Mouse (Mus musculus): ENCODE measurements around the gene Ggt6. TPM values are rescaled to one million over a fixed set of nuclear protein-coding genes. Genes with fewer than 3 reads are reported as not detected.

Ggt6 gene
- not detected for polyA plus RNA-seq (2017; shearing (Covaris generic))

DNA sequence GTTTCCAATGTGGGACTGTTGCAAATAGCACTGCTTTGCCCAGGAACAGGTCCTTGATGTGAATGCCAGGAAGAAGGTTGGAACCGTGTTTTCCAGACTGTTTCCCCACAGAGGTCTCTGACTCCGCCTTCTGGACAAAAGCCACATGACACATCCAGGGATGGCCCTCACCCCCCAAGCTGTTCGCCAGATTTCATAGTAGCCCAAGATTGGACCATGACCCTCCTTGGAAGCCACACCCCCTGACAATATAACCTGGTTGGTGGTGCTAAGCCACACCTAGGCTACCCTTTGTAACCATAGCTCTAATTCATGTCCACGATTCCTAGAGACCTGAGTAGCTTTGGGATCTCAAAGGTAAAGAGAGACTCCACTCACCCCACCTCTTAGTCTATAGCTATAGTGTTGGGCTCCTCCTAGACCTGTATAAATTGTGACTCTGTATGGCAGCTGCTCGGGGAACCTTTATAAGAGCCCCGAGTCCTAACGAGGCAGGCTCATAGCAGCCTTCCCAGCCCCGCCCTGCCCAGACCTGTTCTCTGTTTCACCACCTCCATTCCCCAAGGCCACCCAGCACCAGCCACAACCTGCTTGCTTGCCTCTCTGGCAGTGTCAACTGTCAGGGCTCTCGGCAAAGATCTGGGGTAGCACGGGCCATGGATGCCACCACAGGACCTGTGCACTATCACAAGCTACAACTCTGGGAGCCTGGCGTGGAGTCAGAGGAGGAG lies at the start of gene Ggt6:
Ggt6 (plus strand) TSS at position 564 of the 731 bp plus-strand sequence.
- ATAC-seq = no peak

DNA sequence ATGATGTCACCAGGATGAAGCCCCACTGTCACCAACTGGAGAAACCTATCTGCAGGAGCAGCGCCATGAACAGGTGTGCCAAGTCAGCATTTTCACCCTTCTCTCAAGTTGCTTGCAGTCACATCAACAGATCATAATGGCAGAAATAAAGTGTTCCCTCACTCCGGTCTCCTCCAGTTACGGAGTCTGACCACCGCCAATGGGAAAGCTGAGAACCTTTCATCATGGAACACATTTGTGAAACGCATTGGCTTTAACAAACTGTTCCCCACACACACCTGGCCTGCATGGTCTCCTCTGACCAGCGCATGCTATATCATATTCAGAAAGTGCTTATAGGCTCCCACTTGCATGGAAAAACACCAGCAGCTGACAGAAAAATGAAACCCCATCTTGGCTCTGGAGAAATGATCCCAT lies 47.2 kb upstream of the Ggt6 start:
- no peak for ATAC-seq

DNA sequence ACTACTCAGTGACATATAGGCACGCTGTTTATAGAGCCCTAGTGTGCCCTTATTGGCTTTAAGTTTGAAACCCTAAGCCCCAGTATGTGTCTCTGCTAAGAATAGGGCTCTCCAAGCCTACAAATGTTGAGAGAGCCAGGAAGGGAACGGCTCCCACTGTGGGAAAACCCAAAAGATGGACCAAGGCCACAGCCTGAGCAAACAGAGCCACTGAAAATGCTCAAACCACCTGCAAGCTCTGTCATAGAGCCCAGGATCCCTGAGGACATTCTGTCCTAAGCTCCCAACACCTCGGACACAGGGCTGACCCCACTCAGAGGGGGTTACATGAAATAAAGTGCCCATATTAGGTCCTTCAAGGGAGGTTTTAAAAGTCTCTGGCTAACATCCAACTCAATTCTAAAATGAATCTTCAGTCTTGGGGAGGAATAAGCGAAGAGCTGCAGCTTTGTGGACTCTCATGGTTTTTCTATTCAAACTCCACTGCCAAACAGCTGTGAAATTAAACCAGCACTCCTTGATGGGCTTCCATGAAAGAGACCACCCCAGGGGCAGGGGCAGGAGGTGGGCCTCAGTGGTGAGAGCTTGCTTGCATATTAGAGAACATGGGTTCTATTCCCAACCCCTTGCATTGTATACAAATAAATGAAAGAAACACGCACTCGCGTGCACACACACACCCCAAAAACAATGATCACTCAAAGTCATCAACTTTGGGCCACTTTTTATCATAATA lies 45.8 kb upstream of the Ggt6 start:
- ATAC-seq = no peak

DNA sequence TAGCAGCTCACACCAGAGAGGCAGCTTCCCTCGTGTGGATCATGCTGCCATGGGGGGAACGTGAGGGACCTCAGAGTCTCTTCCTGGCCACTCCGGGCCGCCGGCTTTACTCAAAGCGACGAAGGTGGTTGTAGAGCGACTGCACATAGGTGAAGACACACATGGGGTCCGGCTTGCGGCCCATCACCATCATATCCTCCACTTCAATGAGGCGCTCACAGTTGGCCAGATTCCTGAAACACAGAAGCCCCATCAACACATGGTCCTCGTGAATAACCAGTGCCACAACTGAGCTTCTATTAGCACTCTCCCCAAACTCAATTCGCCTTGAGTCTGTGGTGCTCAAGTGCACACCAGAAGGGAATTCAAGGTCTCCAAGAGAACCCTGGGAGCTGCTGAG lies 44.1 kb upstream of the Ggt6 start:
- no peak for ATAC-seq

DNA sequence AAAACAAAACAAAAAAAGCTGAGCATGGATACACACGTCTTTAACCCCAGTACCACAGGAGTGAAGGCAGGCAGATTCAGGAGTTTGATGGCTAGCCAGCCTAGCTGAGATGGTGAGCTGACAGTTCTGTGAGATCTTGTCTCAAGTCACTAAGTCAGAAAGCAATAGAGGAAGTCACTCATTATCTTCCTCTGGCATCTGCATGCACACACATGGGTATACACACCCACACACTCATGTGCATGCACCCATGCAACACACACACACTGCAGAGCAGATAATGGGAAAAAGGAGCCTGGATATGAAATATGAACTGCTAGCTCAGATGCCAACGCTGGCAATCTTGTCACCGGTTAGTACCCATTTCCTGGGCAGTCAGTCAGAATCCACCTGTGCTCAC lies 42.1 kb upstream of the Ggt6 start:
- ATAC-seq = no peak

DNA sequence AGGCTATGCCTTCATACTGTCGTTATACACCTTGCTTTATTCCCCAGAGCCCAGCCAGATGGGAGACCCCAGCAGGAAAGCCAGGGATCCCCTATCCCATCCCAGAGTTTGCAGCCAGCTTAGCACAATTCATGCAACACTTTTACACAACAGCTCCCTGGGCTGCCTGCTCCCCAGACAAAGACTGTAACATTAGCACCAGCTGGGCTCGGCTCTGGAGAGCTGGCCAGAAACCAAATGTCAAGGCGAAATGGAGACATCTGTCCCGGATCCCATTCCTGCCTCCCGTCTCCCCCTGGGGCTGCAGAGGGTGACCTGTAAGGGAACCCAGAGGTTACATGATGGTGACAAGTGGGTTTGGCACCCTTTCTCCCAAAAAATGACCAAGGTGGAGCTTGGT lies 41.7 kb upstream of the Ggt6 start:
- no peak for ATAC-seq

DNA sequence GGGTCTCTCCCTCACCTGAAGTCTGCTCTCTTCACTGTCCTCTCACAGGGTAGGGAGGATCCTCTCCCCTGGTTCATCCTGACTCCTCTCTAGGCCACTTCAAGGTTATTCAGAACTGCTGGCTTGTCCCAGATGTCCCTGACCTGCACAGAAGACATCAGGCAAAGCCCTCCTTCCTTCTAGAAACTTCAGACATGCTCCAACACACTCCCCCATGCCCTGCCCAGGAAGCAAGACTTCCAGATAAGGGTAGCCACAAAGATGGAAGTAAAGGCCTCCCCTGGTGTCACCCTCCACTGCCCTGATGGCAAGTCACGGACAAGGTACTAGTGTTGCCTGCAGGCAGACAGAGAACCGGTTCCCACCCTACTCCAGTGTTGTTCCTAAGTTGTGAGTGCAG lies 40.6 kb upstream of the Ggt6 start:
- no peak for ATAC-seq

DNA sequence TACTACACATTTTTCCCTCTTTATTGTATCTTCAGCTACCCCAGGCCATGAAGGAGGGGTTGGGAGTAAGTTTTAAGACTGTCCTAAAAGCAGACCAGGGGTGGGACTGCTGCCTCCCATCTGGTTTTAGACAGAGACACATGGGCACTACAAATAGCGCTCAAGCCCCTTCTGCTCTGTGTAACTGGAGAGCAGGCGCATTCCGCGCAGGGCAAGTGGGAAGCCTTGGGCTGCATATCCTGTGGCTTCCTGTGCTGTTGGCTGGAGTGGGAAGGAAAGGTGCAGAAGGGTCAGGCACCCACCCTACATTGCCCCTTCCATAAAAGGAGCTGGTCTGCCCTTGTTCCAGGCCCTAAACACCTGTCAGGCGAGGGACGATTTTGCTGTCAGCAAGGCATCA lies 39.7 kb upstream of the Ggt6 start:
- ATAC-seq = no peak

DNA sequence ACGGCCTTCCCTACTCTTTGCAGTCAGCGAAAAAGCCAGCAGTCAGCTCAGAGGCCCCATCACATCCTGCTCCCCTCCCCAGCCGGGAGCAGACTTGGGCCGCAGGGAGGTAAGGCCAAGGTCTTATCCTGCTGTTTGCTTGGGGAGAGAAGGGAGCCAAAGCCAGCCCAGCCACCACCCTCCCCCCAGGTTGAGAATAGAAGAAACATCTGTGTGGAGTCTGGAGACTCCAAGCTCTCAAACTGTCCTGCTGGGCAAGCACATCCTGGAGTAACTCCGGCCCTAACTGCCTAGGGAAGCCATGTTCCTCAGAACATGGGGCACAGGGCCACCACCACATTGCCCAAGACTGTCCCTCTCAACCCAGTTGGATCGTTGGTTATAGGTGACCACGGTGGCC lies 38.7 kb upstream of the Ggt6 start:
- no peak for ATAC-seq

DNA sequence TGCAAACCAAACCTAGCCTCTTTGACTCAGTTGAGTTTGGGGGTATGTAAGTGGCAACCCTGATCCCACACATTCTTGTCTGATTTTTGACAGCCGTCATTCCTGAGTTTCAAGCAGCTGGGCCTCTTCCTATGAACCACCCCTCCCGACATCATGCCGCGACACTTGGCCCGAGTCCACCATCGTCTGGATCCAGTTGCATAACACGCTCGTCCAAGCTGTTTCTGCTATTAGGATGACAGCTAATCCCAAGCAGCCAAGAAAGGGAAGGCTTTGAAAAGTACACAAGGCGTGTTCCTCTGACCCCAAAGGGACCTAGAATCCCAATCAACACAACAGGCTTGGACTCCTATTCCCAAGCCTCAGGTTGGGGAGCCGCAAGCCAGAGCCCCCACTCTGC lies 38.3 kb upstream of the Ggt6 start:
- ATAC-seq = no peak

DNA sequence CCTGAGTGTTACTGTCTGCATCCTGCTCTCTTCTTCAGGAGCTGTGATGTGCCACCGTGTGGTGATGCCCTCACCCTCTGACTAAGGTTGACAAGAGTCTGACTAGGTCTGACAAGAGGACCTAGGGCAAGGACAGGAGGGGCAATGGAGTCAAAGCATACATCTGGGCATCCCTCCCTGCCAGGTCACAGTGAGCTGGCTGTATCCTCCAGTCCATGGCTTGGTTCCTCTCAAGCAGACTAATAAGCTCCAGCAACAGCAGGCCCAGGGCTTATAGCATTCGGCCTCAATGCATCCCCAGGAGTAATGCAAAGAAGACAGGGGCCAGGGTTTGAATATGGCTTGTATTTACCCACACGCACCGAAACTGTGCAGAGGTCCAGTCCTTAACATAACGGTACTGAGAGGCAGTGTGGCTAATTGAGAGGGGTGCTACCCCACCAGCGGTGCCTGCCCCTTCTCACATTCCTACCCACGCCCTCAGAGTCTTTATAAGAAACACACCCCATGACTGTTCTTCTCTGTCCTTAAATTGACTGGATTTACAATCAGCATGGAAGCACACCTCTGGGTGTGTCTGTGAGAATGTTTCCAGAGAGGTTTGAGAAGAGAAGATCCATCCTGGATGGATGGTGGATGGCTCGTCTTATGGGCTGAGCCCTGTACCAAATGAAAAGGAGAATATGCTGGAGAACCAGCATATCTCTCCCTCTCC lies 37.4 kb upstream of the Ggt6 start:
- ATAC-seq = no peak

DNA sequence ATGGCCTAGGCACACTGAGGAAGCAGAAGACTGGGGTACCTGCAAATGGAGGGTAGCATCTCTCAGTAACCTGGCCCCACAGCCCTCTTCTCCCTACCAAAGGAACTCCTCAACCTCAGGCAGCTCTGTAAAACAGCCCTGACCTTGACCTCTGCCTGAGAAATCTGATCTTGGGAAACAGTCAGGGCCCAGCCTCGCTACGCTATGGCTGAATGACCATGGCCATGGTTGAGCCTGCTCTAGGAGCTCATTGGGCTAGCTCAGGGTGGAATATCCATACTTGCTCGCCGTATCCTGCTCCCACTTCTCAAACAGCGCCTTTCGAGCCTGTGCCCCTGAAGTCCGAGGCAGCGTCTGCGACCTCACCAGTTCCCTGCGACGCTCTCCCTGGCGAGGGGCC lies 34.3 kb upstream of the Ggt6 start:
- ATAC-seq = no peak

DNA sequence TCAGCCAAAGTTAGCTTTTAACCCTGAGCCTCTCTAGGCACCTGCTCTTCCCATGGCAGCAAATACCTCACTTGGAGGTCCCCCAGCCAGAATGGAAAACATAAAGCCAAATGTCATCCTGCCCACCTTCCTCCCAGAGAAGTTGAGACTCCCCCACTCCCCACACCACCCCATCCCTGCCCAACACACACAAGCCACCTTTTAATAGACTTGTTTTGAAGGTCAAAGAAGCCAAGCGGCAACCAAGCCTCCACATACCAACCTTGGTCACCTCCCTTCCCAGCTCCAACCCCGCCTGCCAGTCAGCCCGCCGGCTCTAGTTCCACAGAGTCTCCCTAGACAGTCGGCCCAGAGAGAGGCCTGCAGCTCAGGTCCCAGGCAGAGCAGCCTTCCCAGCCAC lies 33.3 kb upstream of the Ggt6 start:
- ATAC-seq = no peak

DNA sequence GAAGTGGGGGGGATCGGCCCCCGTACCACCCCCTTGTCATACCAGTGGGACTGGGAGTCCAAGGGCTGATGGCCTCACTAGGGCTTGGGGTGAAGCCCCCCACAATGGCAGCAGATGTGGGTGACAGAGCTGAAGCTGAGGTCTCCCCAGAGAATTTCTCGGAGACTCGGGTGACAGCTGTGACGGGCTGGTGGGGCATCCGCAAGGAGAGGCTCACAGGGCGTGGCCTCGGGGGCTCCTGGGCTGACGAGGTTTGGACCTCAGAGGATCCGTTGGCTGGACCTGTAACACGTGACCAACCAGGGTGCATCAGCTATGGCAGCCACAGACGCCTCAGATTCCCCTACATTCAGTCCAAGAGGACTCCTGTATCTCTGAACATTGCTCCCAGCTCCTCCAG lies 32.4 kb upstream of the Ggt6 start:
- ATAC-seq = no peak

DNA sequence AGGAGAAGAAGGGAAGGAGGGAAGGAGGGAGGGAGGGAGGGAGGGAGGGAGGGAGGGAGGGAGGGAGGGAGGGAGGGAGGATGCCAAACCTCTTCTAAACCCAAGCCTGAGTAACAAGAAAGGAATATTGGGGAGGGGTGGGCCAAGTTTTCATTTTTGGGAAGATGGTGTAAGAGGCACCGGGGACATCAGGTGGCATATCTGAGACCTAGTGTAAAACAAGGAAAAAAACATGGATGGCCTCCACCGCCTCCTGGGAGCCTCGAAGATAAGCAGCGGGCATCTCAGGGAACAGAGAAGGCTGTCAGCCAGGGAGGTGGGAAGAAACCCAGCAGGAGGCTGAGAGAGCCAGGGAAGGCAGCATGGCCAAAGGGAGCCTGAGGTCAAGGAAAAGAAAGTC lies 29.8 kb upstream of the Ggt6 start:
- ATAC-seq = no peak

DNA sequence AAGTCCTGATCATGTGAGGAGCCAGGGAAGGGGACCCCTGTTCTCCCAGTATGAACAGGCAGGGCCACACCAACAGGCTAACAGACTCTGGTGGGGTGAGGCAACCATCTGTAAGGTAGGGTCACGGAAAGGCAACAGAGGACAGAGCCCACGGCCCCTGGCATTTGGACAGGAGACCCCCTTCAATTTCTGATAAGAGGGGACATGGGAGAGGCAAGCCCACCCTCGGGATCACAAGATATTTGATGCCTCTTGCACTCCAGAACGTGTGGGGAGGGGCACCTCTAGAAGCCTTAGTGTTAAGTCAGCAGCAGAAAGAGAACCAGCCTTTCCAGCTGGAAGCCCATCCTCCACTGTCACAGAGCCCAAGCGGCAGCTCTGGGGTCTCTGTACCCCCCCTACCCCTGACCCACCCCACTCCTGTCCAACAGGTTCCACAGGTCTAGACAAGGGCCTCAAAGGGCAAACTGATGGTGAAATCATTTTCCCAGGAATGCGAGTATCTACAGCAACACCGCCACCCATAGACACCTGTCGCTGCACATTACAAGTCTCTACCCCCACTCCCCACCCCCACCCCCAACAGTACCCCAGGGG lies 29.1 kb upstream of the Ggt6 start:
- no peak for ATAC-seq

DNA sequence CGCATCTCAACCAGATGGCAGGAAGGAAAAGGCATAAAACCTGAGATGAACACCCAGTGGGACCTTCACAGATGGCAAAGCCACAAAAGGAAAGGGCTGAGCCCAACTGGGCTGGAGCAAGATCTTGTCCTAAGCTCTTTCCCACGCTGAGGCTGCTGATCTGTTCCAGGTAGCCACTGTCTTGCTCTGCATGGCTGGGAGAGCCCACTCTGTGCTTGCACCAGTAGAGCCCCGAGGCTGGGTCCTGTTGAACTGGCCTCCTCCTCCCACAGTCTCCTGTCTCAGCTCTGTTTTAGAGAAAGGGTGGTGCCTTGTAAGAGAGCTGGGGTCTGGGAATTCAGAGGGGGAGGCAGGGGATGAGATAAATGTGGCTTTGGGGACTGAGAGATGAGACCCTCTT lies 28.2 kb upstream of the Ggt6 start:
- ATAC-seq = no peak

DNA sequence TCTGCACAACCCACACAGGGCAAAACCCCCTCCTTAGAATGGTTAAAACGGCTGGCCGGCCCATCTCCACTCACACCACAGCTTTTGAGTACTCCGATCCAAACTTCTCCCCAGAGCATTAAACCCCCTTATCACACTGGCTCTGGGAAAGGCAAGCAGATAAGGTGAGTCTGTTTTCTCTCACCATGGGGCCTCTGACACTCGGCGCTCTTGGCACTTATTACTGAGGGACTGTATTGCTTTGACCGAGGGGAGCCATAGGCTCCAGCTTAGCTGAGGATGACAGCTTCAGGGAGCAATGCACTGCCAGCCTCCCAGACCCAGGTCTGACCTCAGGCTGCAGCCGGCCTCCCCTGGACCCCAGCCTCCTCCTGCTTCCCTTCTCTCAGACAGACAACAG lies 27.8 kb upstream of the Ggt6 start:
- ATAC-seq = no peak

DNA sequence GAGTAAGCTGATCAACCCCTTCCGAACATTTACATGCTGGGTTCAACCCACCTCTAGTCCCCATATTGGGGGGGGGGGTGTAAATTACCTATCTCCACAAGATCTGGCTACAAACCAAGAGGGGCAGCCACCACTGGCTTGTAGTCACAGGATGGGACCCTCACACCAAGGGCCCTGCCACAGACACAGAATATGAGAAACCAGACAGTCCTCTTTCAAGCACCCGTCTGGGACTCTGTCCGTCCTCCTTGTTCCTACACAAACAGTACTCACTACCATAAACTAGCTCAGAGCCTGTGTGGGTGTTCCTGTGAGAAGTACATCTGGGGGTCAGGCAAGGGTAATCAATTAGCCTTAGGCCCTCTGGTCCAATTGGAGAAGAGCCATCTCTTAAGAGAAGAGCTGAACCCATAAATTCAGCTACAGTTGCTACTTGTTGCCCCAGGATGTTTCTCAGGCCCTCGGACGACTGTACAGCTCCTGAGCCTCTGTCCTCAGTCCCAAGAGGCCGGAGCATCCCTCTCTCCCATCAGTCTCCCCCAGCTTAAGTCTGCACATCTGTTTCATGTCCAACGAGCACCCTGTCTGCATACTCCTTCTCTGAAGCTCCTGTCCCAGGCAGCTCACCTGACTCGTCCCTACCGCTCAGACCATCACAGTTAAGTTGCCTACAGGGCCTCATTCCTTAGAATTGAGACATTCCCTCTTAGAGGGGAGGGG lies 26.7 kb upstream of the Ggt6 start:
- ATAC-seq = no peak

DNA sequence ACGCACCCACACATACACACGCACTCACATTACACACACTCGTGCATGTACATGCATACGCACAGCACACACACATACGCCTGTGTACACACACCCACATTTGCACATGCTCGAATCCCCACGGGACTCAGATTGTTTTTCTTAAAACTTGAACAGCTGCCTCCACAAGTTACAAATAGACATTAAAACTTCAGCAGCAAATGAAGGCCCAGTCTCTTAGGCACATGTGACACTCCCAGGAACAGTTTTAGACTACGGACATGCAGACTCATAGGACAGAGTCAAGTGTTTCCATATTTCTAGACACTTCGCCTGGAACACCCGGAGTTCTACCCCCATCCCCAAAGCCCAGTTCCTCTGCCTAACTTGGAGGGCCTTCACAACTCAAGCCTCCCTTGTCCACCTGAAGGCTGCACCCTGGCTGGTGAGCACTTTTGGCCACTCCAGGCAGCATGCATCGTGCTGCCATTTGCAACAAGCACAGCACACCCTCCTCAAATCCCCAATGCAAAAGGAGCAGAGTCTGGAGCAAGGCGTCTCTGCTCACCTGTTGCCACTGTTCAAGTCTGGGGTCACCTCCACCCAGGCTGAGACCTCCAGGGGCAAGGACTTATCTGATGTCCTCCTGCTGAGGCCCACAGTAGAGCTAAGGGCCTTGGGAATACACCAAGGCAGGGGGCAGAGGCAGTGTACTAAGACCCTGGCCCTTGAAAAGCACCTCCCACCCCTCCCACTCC lies 25.5 kb upstream of the Ggt6 start:
- ATAC-seq = no peak

DNA sequence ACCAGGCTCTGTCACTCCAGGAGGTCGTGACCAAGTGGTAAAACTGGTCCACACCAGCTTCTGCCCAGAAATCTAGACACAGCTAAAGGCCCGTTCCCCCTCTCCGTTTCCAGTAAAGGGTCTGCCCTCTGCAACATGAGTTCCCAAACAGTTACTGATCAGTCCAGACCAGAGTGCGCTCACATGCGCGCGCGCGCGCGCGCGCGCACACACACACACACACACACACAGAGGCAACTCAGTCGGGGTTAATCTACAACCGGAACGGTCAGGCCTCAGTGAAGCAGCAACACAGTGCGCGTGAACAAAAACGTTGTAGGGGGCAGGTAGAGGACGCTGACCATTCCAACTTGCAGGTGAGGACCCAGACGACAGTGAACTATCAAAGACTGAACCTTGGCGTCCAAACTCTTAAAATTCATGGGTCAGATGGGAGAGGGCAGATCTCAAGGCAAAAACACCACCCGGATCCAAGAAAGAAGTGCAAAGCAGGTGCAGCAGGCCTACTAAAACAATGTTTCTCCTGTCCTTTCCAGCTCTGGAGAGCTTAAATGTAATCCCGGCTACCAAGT lies 24.7 kb upstream of the Ggt6 start:
- ATAC-seq = no peak

Data from CD4-positive, CD25-positive, alpha-beta regulatory T cell, adult 4 months (primary cell).